Comparison of ENCODE assay signal across 42 mouse cellular contexts in the genomic region with DNA sequence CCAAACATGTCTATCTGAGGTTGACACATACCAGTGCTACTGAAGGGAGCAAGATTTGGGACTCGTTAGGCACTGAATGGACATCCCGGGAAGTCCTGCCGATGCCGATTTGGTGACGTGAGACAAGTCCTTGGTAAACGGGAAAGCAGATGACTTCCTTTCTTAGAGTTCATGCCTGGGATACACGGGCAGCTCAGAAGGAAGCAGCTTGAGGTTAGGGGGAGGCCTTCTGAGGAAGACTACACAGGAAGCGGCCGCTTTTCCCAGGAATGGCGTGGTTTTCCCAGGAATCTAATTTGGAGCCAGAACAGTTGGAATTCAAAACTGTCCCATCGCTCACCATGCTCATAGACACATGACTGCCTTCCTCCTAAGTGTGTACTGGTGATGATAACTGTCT. TPM values are rescaled to one million over a fixed set of nuclear protein-coding genes. Genes with fewer than 3 reads are reported as not detected.
DNase-seq lines count a peak whose midpoint lies in the region; ATAC-seq and TF ChIP-seq lines count a peak whose summit lies in the region.
"Had no signal": no experiment of that assay in that cellular context is flagged by ENCODE, and none has a peak within 500 bp of the region (broad histone marks: within the 10 kb centered on the region; RNA-seq: fewer than 3 reads in every experiment).

No protein-coding gene starts in this region.

- peaks cover 3% of the 10 kb centered on the region for H3K27me3 ChIP-seq in kidney, embryonic 16.5 days (ENCODE audit: insufficient read depth, low read length)
- H3K27me3 ChIP-seq in lung, embryonic 14.5 days (ENCODE audit: insufficient read depth, low read length): no peaks in the 10 kb centered on the region
- H3K27me3 ChIP-seq: embryonic facial prominence, embryonic 13.5 days; forebrain, embryonic 15.5 days; heart, embryonic 13.5 days; hindbrain, embryonic 13.5 days; liver, embryonic 15.5 days; midbrain, embryonic 12.5 days; neural tube, embryonic 12.5 days had no signal

- H3K4me3 ChIP-seq in kidney, embryonic 16.5 days (ENCODE audit: low read length): no peak overlapping the region
- H3K4me3 ChIP-seq in lung, embryonic 14.5 days (ENCODE audit: low read depth, low read length): no peak overlapping the region
- H3K4me3 ChIP-seq: embryonic facial prominence, embryonic 13.5 days; forebrain, embryonic 10.5 days; forebrain, embryonic 15.5 days; heart, adult 2 months; heart, embryonic 13.5 days; hindbrain, embryonic 13.5 days; liver, embryonic 15.5 days; megakaryocyte, embryonic 14.5 days; midbrain, embryonic 12.5 days; myocyte; neural tube, embryonic 12.5 days had no signal

- H3K27ac ChIP-seq in kidney, embryonic 16.5 days (ENCODE audit: low read length): no peak overlapping the region
- H3K27ac ChIP-seq in lung, embryonic 14.5 days (ENCODE audit: low read depth): no peak overlapping the region
- H3K27ac ChIP-seq: embryonic facial prominence, embryonic 13.5 days; forebrain, embryonic 10.5 days; forebrain, embryonic 15.5 days; heart, adult 2 months; heart, embryonic 13.5 days; hindbrain, embryonic 13.5 days; liver, embryonic 15.5 days; midbrain, embryonic 12.5 days; neural tube, embryonic 12.5 days had no signal

- H3K9ac ChIP-seq in kidney, embryonic 16.5 days (replicated peaks; ENCODE audit: low read length): no peak overlapping the region
- H3K9ac ChIP-seq in lung, embryonic 14.5 days: no peak overlapping the region
- H3K9ac ChIP-seq: embryonic facial prominence, embryonic 13.5 days; forebrain, embryonic 15.5 days; heart, embryonic 13.5 days; hindbrain, embryonic 13.5 days; liver, embryonic 15.5 days; midbrain, embryonic 12.5 days; neural tube, embryonic 12.5 days had no signal

- no peak for ATAC-seq in kidney, embryonic 16.5 days (ENCODE audit: low FRiP score, low TSS enrichment)
- no peak for ATAC-seq in lung, embryonic 14.5 days (ENCODE audit: insufficient read depth)
- ATAC-seq: forebrain, embryonic 15.5 days; intestine, embryonic 16.5 days; lung, postnatal 0 days had no signal

- TF ChIP-seq CTCF in lung, embryonic 14.5 days (IDR thresholded peaks at IDR 0.05; ENCODE audit: low read depth): no peak

- no peaks in the 10 kb centered on the region for H3K9me3 ChIP-seq in kidney, embryonic 16.5 days (ENCODE audit: low read length)
- H3K9me3 ChIP-seq in lung, embryonic 14.5 days (ENCODE audit: low read depth, low read length): no peaks in the 10 kb centered on the region
- H3K9me3 ChIP-seq: embryonic facial prominence, embryonic 13.5 days; forebrain, embryonic 10.5 days; forebrain, embryonic 15.5 days; G1E; heart, embryonic 13.5 days; hindbrain, embryonic 13.5 days; liver, embryonic 15.5 days; megakaryocyte, embryonic 14.5 days; midbrain, embryonic 12.5 days; neural tube, embryonic 12.5 days had no signal

- no peaks in the 10 kb centered on the region for H3K4me1 ChIP-seq in kidney, embryonic 16.5 days (ENCODE audit: insufficient read depth, low read length)
- H3K4me1 ChIP-seq in lung, embryonic 14.5 days (ENCODE audit: insufficient read depth): 0 out of 2 replicates have a peak, but pooled peaks cover 3% of the 10 kb centered on the region
- H3K4me1 ChIP-seq: embryonic facial prominence, embryonic 13.5 days; forebrain, embryonic 10.5 days; forebrain, embryonic 15.5 days; heart, embryonic 13.5 days; hindbrain, embryonic 13.5 days; liver, embryonic 15.5 days; midbrain, embryonic 12.5 days; neural tube, embryonic 12.5 days had no signal

- H3K36me3 ChIP-seq in kidney, embryonic 16.5 days (ENCODE audit: insufficient read depth, low read length): no peaks in the 10 kb centered on the region
- H3K36me3 ChIP-seq in lung, embryonic 14.5 days (ENCODE audit: insufficient read depth): no peaks in the 10 kb centered on the region
- H3K36me3 ChIP-seq: embryonic facial prominence, embryonic 13.5 days; forebrain, embryonic 10.5 days; forebrain, embryonic 15.5 days; G1E; heart, embryonic 13.5 days; hindbrain, embryonic 13.5 days; liver, embryonic 15.5 days; midbrain, embryonic 12.5 days; neural tube, embryonic 12.5 days had no signal

- 77% methylated on average over 11 of the region's 11 CpGs for WGBS in kidney, embryonic 16.5 days
- 76% methylated on average over 11 of the region's 11 CpGs for WGBS in lung, embryonic 14.5 days

- H3K4me2 ChIP-seq in kidney, embryonic 16.5 days (replicated peaks; ENCODE audit: low read depth, low read length): no peak overlapping the region
- H3K4me2 ChIP-seq in lung, embryonic 14.5 days: 0 out of 2 replicates have a peak overlapping the region, but pooled peaks have one; percentile 10
- H3K4me2 ChIP-seq: embryonic facial prominence, embryonic 13.5 days; forebrain, embryonic 15.5 days; heart, embryonic 13.5 days; hindbrain, embryonic 13.5 days; liver, embryonic 15.5 days; midbrain, embryonic 12.5 days; neural tube, embryonic 12.5 days had no signal

- peak; percentile 2 for DNase-seq in adrenal gland, adult 2 months
- DNase-seq in adrenal gland, postnatal 10 days: no peak
- DNase-seq in kidney, adult 11 months: peak; percentile 29
- DNase-seq in lung, embryonic 14.5 days: peak; percentile 22
- no peak for DNase-seq in lung, adult 18-20 months
- DNase-seq in cerebellum, postnatal 4 days (ENCODE audit: low spot score in 2 of 2): no peak
- DNase-seq: adrenal gland, postnatal 25 days; cerebellum, adult 18-20 months; cerebellum, postnatal 25 days; embryo, embryonic 11 days; gastrocnemius, postnatal 25 days; heart, adult 2 months; liver; lung, postnatal 4 days; right cerebral cortex, adult 18-20 months; spleen, adult 18-20 months; thymus, postnatal 14 days had no signal

RNA-seq across cellular contexts. Expression of a gene that starts 2.4 kb away (rescaled TPM):
- not detected for total RNA-seq in adrenal gland, adult 2 months (2021)
- polyA plus RNA-seq in adrenal gland, adult 2 months (2012; rRNA removed): not detected in 2 replicates
- total RNA-seq in adrenal gland, postnatal 10 days (2021): not detected
- polyA plus RNA-seq in kidney, embryonic 16.5 days (2015; fragmentation: Nextera tagmentation; extraction: Ambion mirVana): not detected in 2 replicates
- polyA plus RNA-seq in lung, embryonic 14.5 days (2014; fragmentation: Nextera tagmentation; extraction: Ambion mirVana): not detected in 2 replicates
- total RNA-seq: adrenal gland, postnatal 25 days; gastrocnemius, adult 18-20 months; gastrocnemius, postnatal 25 days; heart, adult 2 months; heart, postnatal 25 days; layer of hippocampus, adult 18-20 months; layer of hippocampus, postnatal 10 days; left cerebral cortex, adult 18-20 months; left cerebral cortex, postnatal 14 days; midbrain, postnatal 0 days had no signal
- polyA plus RNA-seq: brain, embryonic 14.5 days; embryonic facial prominence, embryonic 13.5 days; forebrain, embryonic 10.5 days; forebrain, embryonic 15.5 days; frontal cortex, adult 2 months; G1E; heart, embryonic 13.5 days; hindbrain, embryonic 13.5 days; intestine, embryonic 16.5 days; limb, embryonic 11.5 days; liver, embryonic 15.5 days; lung, postnatal 0 days; midbrain, embryonic 12.5 days; midbrain, postnatal 0 days; myocyte; neural tube, embryonic 12.5 days; stomach, embryonic 16.5 days had no signal

Comparison
In these comparisons a context has a peak if more than half of its experiments do, and no peak if none do; other contexts are left out.
1. DNase-seq: peak in adrenal gland, adult 2 months (single experiment), kidney, adult 11 months (single experiment) and lung, embryonic 14.5 days (single experiment); none in adrenal gland, postnatal 10 days (single experiment), lung, adult 18-20 months (0 of 2) and cerebellum, postnatal 4 days (0 of 2).